In genomic region chr10:26985451-26985850, GRCm38 (mm10) we compare ENCODE assay signal across 20 mouse cellular contexts.
A peak's percentile ranks its signal among the peaks of the same experiment; 100 is the strongest.
DNase-seq lines count a peak whose midpoint lies in the region; ATAC-seq and TF ChIP-seq lines count a peak whose summit lies in the region.
"Had no signal": no experiment of that assay in that cellular context is flagged by ENCODE, and none has a peak within 500 bp of the region (broad histone marks: within the 10 kb centered on the region; RNA-seq: fewer than 3 reads in every experiment).

No protein-coding gene starts in this region.

- intact Hi-C loops in gastrocnemius, adult 2 months (cut with DNase I) = no loop called here
- intact Hi-C loops in left cerebral cortex, postnatal 14 days (cut with DNase I) = no loop called here

- peak; percentile 30; the same call in 1 of the 2 replicates for ATAC-seq in limb, embryonic 13.5 days (ENCODE audit: low FRiP score, low read depth)
- ATAC-seq: forebrain, embryonic 15.5 days had no signal

- no peaks in the 10 kb centered on the region for H3K36me3 ChIP-seq in limb, embryonic 10.5 days
- no peaks in the 10 kb centered on the region for H3K36me3 ChIP-seq in limb, embryonic 13.5 days
- H3K36me3 ChIP-seq: forebrain, embryonic 12.5 days; forebrain, embryonic 15.5 days; hindbrain, embryonic 12.5 days; hindbrain, embryonic 15.5 days had no signal

- H3K4me2 ChIP-seq in limb, embryonic 13.5 days (replicated peaks) = no peak overlapping the region
- H3K4me2 ChIP-seq: forebrain, embryonic 12.5 days; forebrain, embryonic 15.5 days; heart, embryonic 11.5 days; hindbrain, embryonic 12.5 days; hindbrain, embryonic 15.5 days had no signal

- H3K9ac ChIP-seq in limb, embryonic 13.5 days = no peak overlapping the region
- H3K9ac ChIP-seq: forebrain, embryonic 12.5 days; forebrain, embryonic 15.5 days; hindbrain, embryonic 12.5 days; hindbrain, embryonic 15.5 days had no signal

- 26% methylated on average over 1 of the region's 1 CpGs for WGBS in limb, embryonic 10.5 days
- 12% methylated on average over 1 of the region's 1 CpGs for WGBS in limb, embryonic 13.5 days

- no peak overlapping the region for H3K4me3 ChIP-seq in limb, embryonic 10.5 days
- H3K4me3 ChIP-seq in limb, embryonic 13.5 days = no peak overlapping the region
- no peak overlapping the region for H3K4me3 ChIP-seq in gastrocnemius, adult 2 months
- H3K4me3 ChIP-seq: forebrain, embryonic 12.5 days; forebrain, embryonic 15.5 days; hindbrain, embryonic 12.5 days; hindbrain, embryonic 15.5 days had no signal

- DNase-seq in 3T3-L1 (ENCODE audit: low read depth, low spot score) (peak; percentile 64), NIH3T3 (ENCODE audit: low read depth) (peak; percentile 72)
- no peak for DNase-seq in limb, embryonic 10.5 days (ENCODE audit: low spot score)
- DNase-seq in adrenal gland, postnatal 4 days (ENCODE audit: low spot score in 2 of 2) = no peak
- DNase-seq in spleen, adult 12 weeks (ENCODE audit: low spot score) = no peak
- no peak for DNase-seq in gastrocnemius, adult 2 months
- DNase-seq in left cerebral cortex, postnatal 14 days (ENCODE audit: low spot score in 2 of 2) = no peak
- DNase-seq: adrenal gland, adult 8-10 months; adrenal gland, postnatal 25 days; cerebellum, adult 18-20 months; cerebellum, adult 9-10 months; cerebellum, postnatal 14 days; gastrocnemius, postnatal 14 days; heart, adult 11 months had no signal

- no peaks in the 10 kb centered on the region for H3K9me3 ChIP-seq in limb, embryonic 10.5 days (replicated peaks)
- no peaks in the 10 kb centered on the region for H3K9me3 ChIP-seq in limb, embryonic 13.5 days
- H3K9me3 ChIP-seq: forebrain, embryonic 12.5 days; forebrain, embryonic 15.5 days; hindbrain, embryonic 12.5 days; hindbrain, embryonic 15.5 days had no signal

- H3K27ac ChIP-seq in limb, embryonic 10.5 days = peak overlapping the region; percentile 72; the same call in 1 of the 2 replicates
- H3K27ac ChIP-seq in limb, embryonic 13.5 days = no peak overlapping the region
- H3K27ac ChIP-seq in gastrocnemius, adult 2 months = no peak overlapping the region
- H3K27ac ChIP-seq: forebrain, embryonic 12.5 days; forebrain, embryonic 15.5 days; hindbrain, embryonic 12.5 days; hindbrain, embryonic 15.5 days had no signal

- no peaks in the 10 kb centered on the region for H3K27me3 ChIP-seq in limb, embryonic 10.5 days (ENCODE audit: low read depth, poor library complexity, severe bottlenecking)
- H3K27me3 ChIP-seq in limb, embryonic 13.5 days = no peaks in the 10 kb centered on the region
- H3K27me3 ChIP-seq: forebrain, embryonic 12.5 days; forebrain, embryonic 15.5 days; hindbrain, embryonic 12.5 days; hindbrain, embryonic 15.5 days had no signal

- H3K4me1 ChIP-seq in limb, embryonic 10.5 days = peaks cover 21% of the 10 kb centered on the region
- peaks cover 22% of the 10 kb centered on the region for H3K4me1 ChIP-seq in limb, embryonic 13.5 days
- H3K4me1 ChIP-seq: forebrain, embryonic 12.5 days; forebrain, embryonic 15.5 days; hindbrain, embryonic 12.5 days; hindbrain, embryonic 15.5 days had no signal

- no peak for TF ChIP-seq CTCF in gastrocnemius, adult 2 months (IDR thresholded peaks at IDR 0.05)

Comparison
In these comparisons a context has a peak if more than half of its experiments do, and no peak if none do; other contexts are left out.
1. DNase-seq: peak in 3T3-L1 (single experiment) and NIH3T3 (single experiment); none in limb, embryonic 10.5 days (single experiment), adrenal gland, postnatal 4 days (0 of 2), spleen, adult 12 weeks (single experiment), gastrocnemius, adult 2 months (single experiment) and left cerebral cortex, postnatal 14 days (0 of 2).